Mouse (Mus musculus): ENCODE measurements around the gene Lpin3. TPM values are rescaled to one million over a fixed set of nuclear protein-coding genes. Genes with fewer than 3 reads are reported as not detected.
A peak's percentile ranks its signal among the peaks of the same experiment; 100 is the strongest.

Gene Lpin3
- total and polyA plus RNA-seq, 2 experiments from 2014 or later = 0.10 to 0.27 TPM

DNA sequence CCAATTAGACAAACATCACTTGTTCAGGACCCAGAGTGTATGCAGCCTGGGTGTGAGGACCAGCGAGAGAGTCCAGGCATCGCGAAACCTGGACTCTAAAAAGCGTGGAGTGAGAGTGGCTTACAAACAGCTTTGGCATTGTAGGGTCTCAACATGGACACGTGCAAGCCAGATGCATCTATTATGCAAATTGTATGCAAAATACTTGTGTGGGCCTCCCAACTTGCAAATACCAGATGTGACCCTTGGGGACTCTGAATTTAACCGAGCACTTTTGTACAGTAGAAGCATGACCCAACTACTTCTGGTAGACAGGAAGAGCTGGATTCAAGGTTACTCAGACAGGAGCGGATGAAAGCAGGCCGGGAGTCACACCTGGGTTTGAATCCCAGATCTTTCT lies 36.2 kb downstream of the Lpin3 start:
- Histone ChIP-seq H3K4me2 (ENCODE audit: low read depth) (no peak overlapping the region), H3K27me3 (ENCODE audit: insufficient read depth, low read length) (peaks cover 16% of the 10 kb centered on the region; the same call in 1 of the 2 replicates), H3K9ac (no peak overlapping the region), H3K27ac (ENCODE audit: low read depth, low read length) (no peak overlapping the region), H3K36me3 (ENCODE audit: insufficient read depth) (no peaks in the 10 kb centered on the region), H3K4me1 (ENCODE audit: insufficient read depth) (peaks cover 4% of the 10 kb centered on the region; the same call in 1 of the 2 replicates), H3K9me3 (ENCODE audit: low read length) (no peaks in the 10 kb centered on the region), H3K4me3 (ENCODE audit: low read depth, low read length) (no peak overlapping the region)
- DNase-seq (no peak), ATAC-seq (no peak)
- WGBS = 48% methylated on average over 8 of the region's 8 CpGs
- TF ChIP-seq CTCF (IDR thresholded peaks at IDR 0.05; ENCODE audit: low read depth) = no peak

GRCm38 (mm10) chr2:160917313-160917712 lies 36.8 kb downstream of the Lpin3 start:
- H3K27ac ChIP-seq (ENCODE audit: low read depth, low read length) = no peak overlapping the region
- WGBS = 88% methylated on average over 3 of the region's 3 CpGs
- H3K4me1 ChIP-seq (ENCODE audit: insufficient read depth) = peaks cover 4% of the 10 kb centered on the region; the same call in 1 of the 2 replicates
- H3K36me3 ChIP-seq (ENCODE audit: insufficient read depth) = no peaks in the 10 kb centered on the region
- H3K4me2 ChIP-seq (ENCODE audit: low read depth) = no peak overlapping the region
- H3K9me3 ChIP-seq (ENCODE audit: low read length) = peaks cover 3% of the 10 kb centered on the region; the same call in 1 of the 2 replicates
- H3K4me3 ChIP-seq (ENCODE audit: low read depth, low read length) = no peak overlapping the region
- ATAC-seq (no peak), DNase-seq (no peak)
- no peak for TF ChIP-seq CTCF (IDR thresholded peaks at IDR 0.05; ENCODE audit: low read depth)
- H3K27me3 ChIP-seq (ENCODE audit: insufficient read depth, low read length) = peaks cover 10% of the 10 kb centered on the region; the same call in 1 of the 2 replicates
- no peak overlapping the region for H3K9ac ChIP-seq

DNA sequence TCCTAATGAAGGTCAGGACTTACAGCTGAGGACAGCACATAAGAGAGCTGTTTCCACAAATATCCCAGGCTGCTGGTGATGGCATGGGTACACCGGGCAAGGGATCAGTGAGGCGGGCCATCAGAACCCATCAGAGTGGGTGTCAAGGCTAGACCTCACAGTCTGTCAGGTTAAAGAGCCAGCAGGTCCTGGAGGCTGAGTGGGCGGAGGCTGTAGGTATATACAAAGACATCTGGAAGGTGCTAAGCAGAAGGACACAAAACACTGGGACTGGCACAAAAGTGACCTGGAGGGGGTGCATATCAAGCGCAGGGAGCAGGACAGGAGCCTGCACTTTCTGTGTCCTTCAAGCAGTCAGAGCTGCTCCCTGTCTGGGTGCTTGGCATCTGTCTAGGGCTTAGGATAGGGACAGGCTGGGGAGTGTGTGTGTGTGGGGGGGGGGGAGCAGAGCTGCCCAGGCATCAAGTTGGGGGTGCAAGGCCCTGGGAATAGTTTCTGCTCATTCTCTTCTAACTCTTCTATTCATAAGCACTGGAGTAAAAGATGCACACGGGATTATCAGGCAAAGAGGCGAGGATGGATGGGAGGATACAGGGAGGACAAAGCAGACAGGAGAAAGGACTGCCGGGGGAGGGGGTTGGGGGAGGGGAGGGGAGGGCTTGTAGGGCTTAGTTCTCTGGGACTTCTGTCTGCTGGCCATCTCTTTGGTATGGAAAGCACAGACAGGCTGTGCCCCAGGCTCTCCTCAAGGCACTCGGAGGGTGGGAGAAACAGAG lies 37.9 kb downstream of the Lpin3 start:
- ATAC-seq = no peak; the same call in 1 of the 2 replicates
- TF ChIP-seq CTCF (IDR thresholded peaks at IDR 0.05; ENCODE audit: low read depth) = no peak
- no peak overlapping the region for H3K4me2 ChIP-seq (ENCODE audit: low read depth)

DNA sequence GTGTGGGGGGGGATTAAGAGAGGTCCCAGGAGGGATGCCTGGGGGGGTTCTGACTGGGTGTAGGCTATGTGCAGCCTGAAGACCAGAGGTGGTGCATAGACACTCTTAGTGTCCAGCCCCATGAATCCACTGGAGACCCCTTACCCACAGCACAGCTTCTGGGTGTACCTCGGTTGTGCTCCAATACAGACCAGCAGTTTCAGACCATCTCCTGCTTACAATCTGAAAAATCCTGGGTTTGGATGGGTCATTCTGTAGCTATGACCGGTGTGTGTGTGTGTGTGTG lies 38.4 kb downstream of the Lpin3 start:
- no peak overlapping the region for H3K4me2 ChIP-seq (ENCODE audit: low read depth)
- WGBS = 68% methylated on average over 2 of the region's 2 CpGs
- no peak overlapping the region for H3K27ac ChIP-seq (ENCODE audit: low read depth, low read length)
- ATAC-seq (no peak), DNase-seq (no peak)
- peaks cover 4% of the 10 kb centered on the region; the same call in 1 of the 2 replicates for H3K4me1 ChIP-seq (ENCODE audit: insufficient read depth)
- H3K36me3 ChIP-seq (ENCODE audit: insufficient read depth) = no peaks in the 10 kb centered on the region
- no peak overlapping the region for H3K9ac ChIP-seq
- H3K4me3 ChIP-seq (ENCODE audit: low read depth, low read length) = no peak overlapping the region
- no peak for TF ChIP-seq CTCF (IDR thresholded peaks at IDR 0.05; ENCODE audit: low read depth)
- no peaks in the 10 kb centered on the region for H3K27me3 ChIP-seq (ENCODE audit: insufficient read depth, low read length)
- peaks cover 5% of the 10 kb centered on the region; the same call in 1 of the 2 replicates for H3K9me3 ChIP-seq (ENCODE audit: low read length)

More for the DNA sequence above, 37.9 kb downstream of the Lpin3 start:
- peaks cover 4% of the 10 kb centered on the region; the same call in 1 of the 2 replicates for H3K4me1 ChIP-seq (ENCODE audit: insufficient read depth)
- H3K9ac ChIP-seq = no peak overlapping the region
- DNase-seq = no peak
- H3K27ac ChIP-seq (ENCODE audit: low read depth, low read length) = no peak overlapping the region
- no peak overlapping the region for H3K4me3 ChIP-seq (ENCODE audit: low read depth, low read length)
- no peaks in the 10 kb centered on the region; the same call in 1 of the 2 replicates for H3K27me3 ChIP-seq (ENCODE audit: insufficient read depth, low read length)
- no peaks in the 10 kb centered on the region for H3K36me3 ChIP-seq (ENCODE audit: insufficient read depth)
- peaks cover 5% of the 10 kb centered on the region; the same call in 1 of the 2 replicates for H3K9me3 ChIP-seq (ENCODE audit: low read length)
- 52% methylated on average over 8 of the region's 8 CpGs for WGBS

DNA sequence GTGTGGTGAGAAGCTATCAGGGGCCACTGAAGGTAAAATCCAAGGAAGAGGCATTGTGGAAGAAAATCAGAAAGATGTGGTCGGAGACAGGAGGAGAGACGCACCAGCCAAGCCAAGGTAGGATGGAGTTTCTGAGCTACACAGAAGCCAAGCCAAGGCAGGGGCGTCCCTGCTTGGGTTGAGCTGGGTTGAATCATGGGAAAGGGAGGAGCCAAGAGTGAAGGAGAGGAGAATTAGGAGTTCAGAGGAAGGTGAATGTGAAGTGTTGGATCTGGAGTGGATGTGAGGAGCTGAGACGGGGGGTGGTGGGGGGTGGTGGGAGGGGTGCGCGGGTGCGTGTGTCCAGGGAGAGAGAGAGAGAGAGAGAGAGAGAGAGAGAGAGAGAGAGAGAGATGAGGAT lies 40.8 kb downstream of the Lpin3 start:
- Histone ChIP-seq H3K4me3 (ENCODE audit: low read depth, low read length) (no peak overlapping the region), H3K4me1 (ENCODE audit: insufficient read depth) (peaks cover under 1% of the 10 kb centered on the region; the same call in 1 of the 2 replicates), H3K27ac (ENCODE audit: low read depth, low read length) (no peak overlapping the region), H3K9me3 (ENCODE audit: low read length) (peaks cover 5% of the 10 kb centered on the region; the same call in 1 of the 2 replicates), H3K4me2 (ENCODE audit: low read depth) (no peak overlapping the region), H3K9ac (no peak overlapping the region), H3K36me3 (ENCODE audit: insufficient read depth) (no peaks in the 10 kb centered on the region), H3K27me3 (ENCODE audit: insufficient read depth, low read length) (no peaks in the 10 kb centered on the region)
- no peak for TF ChIP-seq CTCF (IDR thresholded peaks at IDR 0.05; ENCODE audit: low read depth)
- ATAC-seq (no peak), DNase-seq (no peak)
- WGBS = 67% methylated on average over 5 of the region's 7 CpGs

GRCm38 (mm10) chr2:160925203-160925602 lies 44.7 kb downstream of the Lpin3 start:
- H3K27me3 ChIP-seq (ENCODE audit: insufficient read depth, low read length) = no peaks in the 10 kb centered on the region
- H3K4me1 ChIP-seq (ENCODE audit: insufficient read depth) = no peaks in the 10 kb centered on the region
- no peak overlapping the region for H3K9ac ChIP-seq
- ATAC-seq (peak; percentile 76), DNase-seq (peak; percentile 46)
- no peak overlapping the region for H3K4me2 ChIP-seq (ENCODE audit: low read depth)
- H3K27ac ChIP-seq (ENCODE audit: low read depth, low read length) = no peak overlapping the region
- TF ChIP-seq CTCF (IDR thresholded peaks at IDR 0.05; ENCODE audit: low read depth) = no peak
- WGBS = 35% methylated on average over 9 of the region's 9 CpGs
- H3K4me3 ChIP-seq (ENCODE audit: low read depth, low read length) = no peak overlapping the region
- H3K36me3 ChIP-seq (ENCODE audit: insufficient read depth) = no peaks in the 10 kb centered on the region
- H3K9me3 ChIP-seq (ENCODE audit: low read length) = peaks cover 5% of the 10 kb centered on the region; the same call in 1 of the 2 replicates

- Histone ChIP-seq H3K36me3 (ENCODE audit: insufficient read depth) (no peaks in the 10 kb centered on the region), H3K4me3 (ENCODE audit: low read depth, low read length) (no peak overlapping the region), H3K9ac (no peak overlapping the region), H3K27me3 (ENCODE audit: insufficient read depth, low read length) (no peaks in the 10 kb centered on the region), H3K27ac (ENCODE audit: low read depth, low read length) (no peak overlapping the region), H3K4me2 (ENCODE audit: low read depth) (no peak overlapping the region), H3K9me3 (ENCODE audit: low read length) (no peaks in the 10 kb centered on the region), H3K4me1 (ENCODE audit: insufficient read depth) (no peaks in the 10 kb centered on the region)
- peak; percentile 35; the same call in 1 of the 2 replicates for TF ChIP-seq CTCF (IDR thresholded peaks at IDR 0.05; ENCODE audit: low read depth)
- no peak for DNase-seq
- 96% methylated on average over 5 of the region's 5 CpGs for WGBS
- ATAC-seq = no peak
Measured at GRCm38 (mm10) chr2:160931378-160931777, 50.9 kb downstream of the Lpin3 start.

Data from forebrain, postnatal 0 days (tissue).